Mouse (Mus musculus): ENCODE results near the gene Stim1.

Stim1 gene

GRCm38 (mm10) chr7:102246956-102247797 lies 20.4 kb upstream of the Stim1 start:
- in situ Hi-C loops (cut with MboI; ENCODE audit: low pct_unique_long_range_greater_than_20kb in 1 of 2, low sequenced_read_pairs in 2 of 2, unreplicated experiment in 1 of 2): no loop called here

- in situ Hi-C loops (cut with MboI; ENCODE audit: low pct_unique_long_range_greater_than_20kb in 1 of 2, low sequenced_read_pairs in 2 of 2, unreplicated experiment in 1 of 2): no loop called here
Measured at GRCm38 (mm10) chr7:102248691-102249404, 18.8 kb upstream of the Stim1 start.

- in situ Hi-C loops (cut with MboI; ENCODE audit: low pct_unique_long_range_greater_than_20kb in 1 of 2, low sequenced_read_pairs in 2 of 2, unreplicated experiment in 1 of 2): no loop called here
Measured at GRCm38 (mm10) chr7:102249531-102249895, 18.1 kb upstream of the Stim1 start.

GRCm38 (mm10) chr7:102249896-102250630 lies 17.5 kb upstream of the Stim1 start:
- in situ Hi-C loops (cut with MboI; ENCODE audit: low pct_unique_long_range_greater_than_20kb in 1 of 2, low sequenced_read_pairs in 2 of 2, unreplicated experiment in 1 of 2): no loop called here

GRCm38 (mm10) chr7:102250631-102251214 lies 16.9 kb upstream of the Stim1 start:
- in situ Hi-C loops (cut with MboI; ENCODE audit: low pct_unique_long_range_greater_than_20kb in 1 of 2, low sequenced_read_pairs in 2 of 2, unreplicated experiment in 1 of 2): no loop called here

- in situ Hi-C loops (cut with MboI; ENCODE audit: low pct_unique_long_range_greater_than_20kb in 1 of 2, low sequenced_read_pairs in 2 of 2, unreplicated experiment in 1 of 2): no loop called here
Measured at GRCm38 (mm10) chr7:102253631-102254030, 14.0 kb upstream of the Stim1 start.

- in situ Hi-C loops (cut with MboI; ENCODE audit: low pct_unique_long_range_greater_than_20kb in 1 of 2, low sequenced_read_pairs in 2 of 2, unreplicated experiment in 1 of 2): no loop called here
Measured at GRCm38 (mm10) chr7:102255954-102256353, 11.7 kb upstream of the Stim1 start, which contains the start of gene Rhog. Gene Rhog, minus strand, starts transcription at chr7:102256054.

GRCm38 (mm10) chr7:102256636-102257035 lies 11.0 kb upstream of the Stim1 start:
- in situ Hi-C loops (cut with MboI; ENCODE audit: low pct_unique_long_range_greater_than_20kb in 1 of 2, low sequenced_read_pairs in 2 of 2, unreplicated experiment in 1 of 2): no loop called here

- in situ Hi-C loops (cut with MboI; ENCODE audit: low pct_unique_long_range_greater_than_20kb in 1 of 2, low sequenced_read_pairs in 2 of 2, unreplicated experiment in 1 of 2): no loop called here
Measured at GRCm38 (mm10) chr7:102258189-102258588, 9.4 kb upstream of the Stim1 start.

- in situ Hi-C loops (cut with MboI; ENCODE audit: low pct_unique_long_range_greater_than_20kb in 1 of 2, low sequenced_read_pairs in 2 of 2, unreplicated experiment in 1 of 2): no loop called here
Measured at GRCm38 (mm10) chr7:102258753-102259152, 8.9 kb upstream of the Stim1 start.

GRCm38 (mm10) chr7:102259716-102260479 lies 7.7 kb upstream of the Stim1 start:
- in situ Hi-C loops (cut with MboI; ENCODE audit: low pct_unique_long_range_greater_than_20kb in 1 of 2, low sequenced_read_pairs in 2 of 2, unreplicated experiment in 1 of 2): loop anchor here in 1 of 2 experiments (10.0 kb wide), 1 partner anchor 155 kb away; no protein-coding TSS in a partner anchor

- in situ Hi-C loops (cut with MboI; ENCODE audit: low pct_unique_long_range_greater_than_20kb in 1 of 2, low sequenced_read_pairs in 2 of 2, unreplicated experiment in 1 of 2): loop anchor here in 1 of 2 experiments (10.0 kb wide), 1 partner anchor 154 kb away; no protein-coding TSS in a partner anchor
Measured at GRCm38 (mm10) chr7:102260518-102260917, 7.1 kb upstream of the Stim1 start.

GRCm38 (mm10) chr7:102263020-102263419 lies 4.6 kb upstream of the Stim1 start:
- in situ Hi-C loops (cut with MboI; ENCODE audit: low pct_unique_long_range_greater_than_20kb in 1 of 2, low sequenced_read_pairs in 2 of 2, unreplicated experiment in 1 of 2): loop anchor here in 1 of 2 experiments (10.0 kb wide), 1 partner anchor 152 kb away; no protein-coding TSS in a partner anchor

GRCm38 (mm10) chr7:102266021-102266400 lies 1.6 kb upstream of the Stim1 start:
- in situ Hi-C loops (cut with MboI; ENCODE audit: low pct_unique_long_range_greater_than_20kb in 1 of 2, low sequenced_read_pairs in 2 of 2, unreplicated experiment in 1 of 2): loop anchor here (5.0 to 10.0 kb wide), 2 partner anchors 149 to 156 kb away; no protein-coding TSS in a partner anchor

GRCm38 (mm10) chr7:102266401-102267042 lies 1.1 kb upstream of the Stim1 start:
- in situ Hi-C loops (cut with MboI; ENCODE audit: low pct_unique_long_range_greater_than_20kb in 1 of 2, low sequenced_read_pairs in 2 of 2, unreplicated experiment in 1 of 2): loop anchor here (5.0 to 10.0 kb wide), 2 partner anchors 148 to 156 kb away; no protein-coding TSS in a partner anchor

GRCm38 (mm10) chr7:102267113-102267579 lies 460 bp upstream of the Stim1 start:
- in situ Hi-C loops (cut with MboI; ENCODE audit: low pct_unique_long_range_greater_than_20kb in 1 of 2, low sequenced_read_pairs in 2 of 2, unreplicated experiment in 1 of 2): loop anchor here (5.0 to 10.0 kb wide), 2 partner anchors 148 to 155 kb away; no protein-coding TSS in a partner anchor

GRCm38 (mm10) chr7:102268395-102268748 lies 766 bp downstream of the Stim1 start:
- in situ Hi-C loops (cut with MboI; ENCODE audit: low pct_unique_long_range_greater_than_20kb in 1 of 2, low sequenced_read_pairs in 2 of 2, unreplicated experiment in 1 of 2): loop anchor here (5.0 to 10.0 kb wide), 2 partner anchors 146 to 154 kb away; no protein-coding TSS in a partner anchor

All from mouse embryonic stem cell (cell line).